Mouse (Mus musculus) urinary bladder, postnatal 14 days (tissue): ENCODE results near the gene Tnni1.

ENCODE experiments used
- DNase-seq: peaks from one replicate; pipeline ENCODE4 v3.0.0; 2021; ENCODE audit warnings: low spot score

Gene Tnni1

GRCm38 (mm10) chr1:135810180-135810579 lies 30.9 kb downstream of the Tnni1 start:
- DNase-seq = no peak

GRCm38 (mm10) chr1:135811016-135811646 lies 31.9 kb downstream of the Tnni1 start:
- DNase-seq = peak; percentile 90

GRCm38 (mm10) chr1:135812205-135812604 lies 33.0 kb downstream of the Tnni1 start:
- no peak for DNase-seq

DNA sequence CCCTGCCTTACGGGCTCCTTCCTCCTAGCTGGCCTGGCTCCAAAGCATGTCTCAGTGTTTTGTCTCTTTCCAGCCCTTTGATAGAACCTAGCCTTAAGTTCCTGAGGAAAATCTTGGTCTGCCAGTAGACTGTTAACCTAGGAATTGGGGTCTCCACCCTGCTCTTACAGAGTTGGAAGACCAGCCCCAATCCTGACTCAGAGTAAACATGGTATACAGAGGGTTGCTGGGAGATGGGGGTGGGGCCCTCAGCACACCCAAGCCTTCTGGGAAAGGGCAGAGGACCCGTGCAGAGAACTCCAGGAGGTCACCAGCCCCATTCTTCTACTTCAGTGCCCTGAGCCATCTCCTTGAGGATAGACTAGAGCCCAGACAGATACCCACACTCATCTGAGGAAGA lies 33.4 kb downstream of the Tnni1 start:
- no peak for DNase-seq

DNA sequence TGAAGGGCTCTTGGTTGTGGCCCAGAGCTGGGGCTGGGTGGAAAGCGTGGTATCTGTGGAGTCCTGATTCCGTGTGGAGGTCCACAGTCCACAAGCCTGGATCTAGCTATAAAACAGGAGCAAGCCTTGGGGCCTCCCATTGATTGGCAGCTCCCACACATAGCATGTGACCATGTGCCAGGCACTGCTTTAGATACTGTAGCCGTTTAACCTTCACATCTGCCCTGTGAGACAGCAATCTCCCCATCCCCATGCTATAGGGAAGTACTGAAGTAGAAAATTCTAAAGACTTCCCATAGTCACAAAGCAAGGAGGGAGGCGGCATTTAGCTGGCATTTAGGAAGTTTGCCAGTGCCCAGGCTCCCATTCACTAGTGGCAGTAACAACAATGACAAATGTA lies 33.8 kb downstream of the Tnni1 start:
- no peak for DNase-seq

DNA sequence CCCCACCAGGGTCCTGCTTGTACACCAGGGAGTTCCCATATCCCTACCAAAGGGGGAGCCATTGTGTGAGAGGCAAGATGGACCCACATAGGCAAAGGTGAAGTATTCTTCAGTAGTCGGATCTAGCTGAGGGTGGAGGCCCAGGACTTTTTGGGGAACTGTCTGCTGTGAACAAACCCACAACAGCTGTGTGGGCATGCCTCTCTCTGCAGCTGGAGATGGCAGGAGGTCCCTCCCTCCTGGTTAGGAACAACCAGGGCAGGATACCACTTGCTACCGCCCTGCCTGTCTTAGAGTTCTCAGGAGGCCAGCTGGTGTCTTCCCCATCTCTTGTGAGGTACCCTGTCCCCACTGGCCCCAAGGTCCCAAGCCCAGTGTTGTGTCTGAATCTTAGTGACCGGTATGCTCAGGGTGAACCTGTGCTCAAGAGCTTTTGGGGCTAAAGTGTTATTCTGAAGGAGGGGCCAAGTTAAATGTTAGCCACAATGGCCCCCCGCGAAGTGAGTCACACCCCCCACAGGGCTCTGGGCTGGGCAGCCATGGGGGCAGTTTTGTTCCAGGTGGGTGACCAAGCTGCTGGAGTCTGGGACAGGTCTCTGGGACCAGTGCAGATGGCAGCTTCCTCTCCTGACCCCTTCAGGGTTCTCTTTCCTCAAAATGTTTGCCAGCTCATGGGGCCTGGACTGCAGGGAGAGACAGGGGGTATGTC lies 34.6 kb downstream of the Tnni1 start:
- DNase-seq = no peak

GRCm38 (mm10) chr1:135814531-135814930 lies 35.3 kb downstream of the Tnni1 start:
- DNase-seq = no peak

GRCm38 (mm10) chr1:135817595-135817994 lies 38.4 kb downstream of the Tnni1 start:
- no peak for DNase-seq

DNA sequence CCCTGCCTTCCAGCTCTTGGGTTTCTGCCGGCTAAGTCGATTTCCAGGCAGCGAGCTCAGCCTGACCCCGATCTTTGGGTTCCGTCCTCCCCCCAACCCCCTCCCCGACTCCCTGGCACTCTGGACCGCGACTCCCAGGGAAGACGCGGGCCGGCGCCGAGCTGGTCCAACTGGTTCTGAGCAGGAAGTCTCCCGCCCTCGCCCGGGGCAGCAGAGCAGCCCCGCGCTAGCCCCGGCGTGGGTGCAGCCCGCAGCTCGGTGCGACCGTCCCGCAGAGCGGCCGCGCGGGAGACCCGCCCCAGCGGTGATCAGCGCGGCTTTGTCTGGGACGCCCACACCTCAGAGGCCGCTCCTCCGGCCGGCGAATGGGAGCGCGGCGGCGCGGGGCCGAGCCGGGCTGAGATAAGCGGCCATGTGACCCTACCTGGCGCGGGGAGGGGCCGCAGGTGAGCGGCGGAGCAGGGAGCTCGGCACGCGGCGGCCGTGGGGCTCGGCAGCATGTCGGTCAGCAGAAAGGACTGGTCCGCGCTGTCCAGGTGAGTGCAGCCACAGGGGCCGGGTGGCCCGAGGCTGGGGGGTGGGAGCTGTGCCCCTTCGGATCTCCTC lies 39.4 kb downstream of the Tnni1 start, which contains the start of gene Lad1:
Lad1 (plus strand) TSS at position 118 of the 606 bp plus-strand sequence.
- peak; percentile 84 for DNase-seq

DNA sequence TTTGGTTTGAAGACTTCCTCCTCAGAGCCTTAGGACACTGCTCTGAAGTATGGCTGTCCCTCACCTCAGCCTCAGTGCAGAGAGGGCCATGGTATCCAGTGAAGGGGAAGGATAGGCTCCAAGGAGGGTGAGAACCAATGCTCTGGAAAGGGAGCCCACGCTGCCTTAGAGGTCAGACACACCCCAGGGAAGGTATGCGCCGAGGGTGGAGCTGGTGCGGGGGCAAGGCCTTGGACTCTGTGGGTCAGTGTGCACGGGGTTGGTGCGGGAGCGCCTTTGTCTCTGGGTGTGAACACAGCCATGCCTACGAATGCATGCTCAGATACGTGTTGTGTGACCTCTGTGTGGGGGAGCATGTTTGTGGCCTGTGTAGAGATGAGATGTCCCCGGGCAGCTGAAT lies 40.8 kb downstream of the Tnni1 start:
- DNase-seq = peak; percentile 47

GRCm38 (mm10) chr1:135820736-135821364 lies 41.6 kb downstream of the Tnni1 start:
- peak; percentile 69 for DNase-seq

GRCm38 (mm10) chr1:135821780-135822179 lies 42.5 kb downstream of the Tnni1 start:
- no peak for DNase-seq

DNA sequence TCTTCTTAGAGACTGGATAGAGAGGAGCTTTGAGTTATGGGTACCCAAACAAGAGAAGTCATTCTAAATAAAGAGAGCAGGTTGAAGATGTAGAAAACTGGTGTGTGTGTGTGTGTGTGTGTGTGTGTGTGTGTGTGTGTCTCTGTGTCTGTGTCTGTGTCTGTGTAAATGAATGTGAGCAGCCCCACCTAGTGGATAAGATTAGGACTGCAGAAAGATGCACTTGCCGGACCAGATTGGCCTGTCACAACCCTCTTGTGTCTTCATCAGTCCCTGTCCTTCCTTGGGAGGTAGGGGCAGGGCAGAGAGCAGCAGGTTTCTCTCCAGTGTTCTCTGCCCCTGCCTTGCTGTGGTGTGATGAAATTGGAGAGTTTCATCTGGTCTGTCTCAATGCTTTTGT lies 49.7 kb downstream of the Tnni1 start:
- no peak for DNase-seq

DNA sequence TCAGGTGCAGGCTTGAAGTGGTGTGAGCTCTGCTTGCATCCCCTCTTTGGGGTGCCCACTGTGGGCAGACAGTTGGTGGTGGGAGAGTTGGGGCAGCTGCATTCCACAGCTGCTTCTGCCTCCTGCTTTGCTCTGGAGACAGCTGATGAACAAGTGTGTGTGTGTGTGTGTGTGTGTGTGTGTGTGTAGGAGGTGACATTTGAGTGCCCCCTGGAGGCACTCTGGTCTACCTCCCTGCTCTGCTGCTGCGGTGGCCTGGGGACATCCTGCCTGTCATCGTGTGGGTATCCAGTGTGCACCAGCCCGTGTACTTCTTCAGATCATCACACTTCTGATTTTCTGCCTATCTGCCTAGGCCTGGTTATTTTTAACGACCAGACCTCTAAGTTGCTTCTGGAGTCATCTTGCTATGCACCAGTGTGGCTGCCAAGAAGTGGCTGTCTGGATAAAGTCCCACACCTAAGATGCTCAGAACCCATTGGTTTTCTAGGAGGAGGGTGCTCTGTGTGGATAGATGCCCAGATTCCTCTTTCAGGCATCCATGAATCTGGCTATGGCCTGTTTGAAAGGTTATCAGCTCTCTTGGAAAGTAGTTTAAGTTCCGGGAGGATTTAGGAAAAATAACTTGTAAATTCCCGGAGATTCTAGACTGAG lies 55.1 kb downstream of the Tnni1 start:
- no peak for DNase-seq

- DNase-seq = no peak
These were observed 55.7 kb downstream of the Tnni1 start for GRCm38 (mm10) chr1:135834983-135835382.

DNA sequence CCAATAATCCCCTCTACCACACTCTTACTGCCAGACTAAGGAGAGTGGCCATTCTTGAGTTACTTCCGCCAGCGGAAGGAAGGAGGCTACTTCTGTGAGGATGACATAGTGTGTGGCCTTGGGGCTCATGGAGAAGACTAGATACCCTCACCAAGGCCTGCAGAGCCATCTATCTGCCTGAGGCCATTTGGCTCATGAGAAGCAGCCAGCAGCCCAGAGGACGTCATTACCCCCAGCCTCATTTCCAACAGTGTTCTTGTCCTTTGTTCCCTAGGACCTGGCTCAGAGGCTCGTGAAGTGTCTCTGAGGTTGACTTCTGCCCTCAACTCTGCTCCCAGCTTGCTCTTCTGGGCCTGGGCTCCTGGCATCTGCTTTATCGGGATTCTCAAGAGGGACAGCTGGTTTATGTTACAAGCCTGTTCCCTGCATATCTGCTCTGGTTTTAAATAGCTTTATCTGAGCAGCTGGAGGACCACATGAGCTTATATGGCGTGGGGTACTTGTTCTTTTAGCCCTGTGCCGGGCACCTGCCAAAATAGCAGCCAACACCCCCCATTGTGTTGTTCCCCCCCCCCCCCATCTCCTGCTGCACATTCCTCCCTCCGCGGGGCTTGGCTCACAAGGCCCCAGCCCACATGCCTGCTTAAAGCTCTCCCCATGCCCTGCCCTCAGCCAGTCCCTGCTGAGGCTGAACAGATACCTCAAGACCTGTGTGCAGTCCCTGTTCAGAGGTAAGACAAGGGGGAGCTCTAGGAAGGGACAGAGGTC lies 56.7 kb downstream of the Tnni1 start, which contains the start of gene Tnnt2:
Tnnt2 (plus strand) TSS at position 639 of the 768 bp plus-strand sequence.
- no peak for DNase-seq

- no peak for DNase-seq
These were observed 59.4 kb downstream of the Tnni1 start for GRCm38 (mm10) chr1:135838626-135839025.

GRCm38 (mm10) chr1:135839065-135839464 lies 59.8 kb downstream of the Tnni1 start:
- no peak for DNase-seq

DNA sequence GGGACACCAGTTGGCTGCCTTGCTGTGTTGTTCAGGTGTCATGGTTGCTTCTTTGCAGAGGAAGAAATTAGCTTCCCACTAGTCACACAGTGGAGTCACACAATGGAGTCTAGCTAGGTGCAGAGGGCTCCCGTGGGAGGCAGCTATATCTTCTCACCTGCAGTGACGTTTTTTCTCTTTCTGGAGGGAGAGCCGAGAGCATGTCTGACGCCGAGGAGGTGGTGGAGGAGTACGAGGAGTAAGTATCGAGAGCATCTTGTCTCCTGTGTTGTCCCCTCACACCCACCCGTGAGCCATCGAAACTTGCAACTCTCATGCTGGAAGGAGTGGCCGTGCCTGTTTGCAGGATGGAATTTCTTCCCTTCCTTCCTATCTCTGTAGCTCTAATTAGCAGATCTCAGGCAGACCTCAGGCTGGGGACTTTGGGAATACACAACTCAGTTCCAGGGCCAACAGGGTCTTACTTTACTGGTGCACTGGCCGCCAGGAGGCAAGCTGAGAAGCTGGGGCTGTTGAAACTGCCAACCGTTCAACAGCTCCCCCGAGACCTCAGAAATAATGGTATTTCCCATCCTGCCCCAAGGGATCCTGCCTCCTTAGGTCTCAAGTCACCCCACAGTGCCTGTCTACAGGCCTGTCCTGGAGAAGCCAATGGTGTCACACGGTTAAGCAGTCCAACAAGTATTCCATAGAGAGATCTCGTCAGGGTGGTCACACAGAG lies 61.6 kb downstream of the Tnni1 start:
- no peak for DNase-seq

GRCm38 (mm10) chr1:135843519-135844262 lies 64.5 kb downstream of the Tnni1 start:
- DNase-seq = no peak
